Mouse (Mus musculus) spleen, adult 2 months (tissue): ENCODE measurements around the gene Fam117a. TPM values are rescaled to one million over a fixed set of nuclear protein-coding genes. Genes with fewer than 3 reads are reported as not detected.
A peak's percentile ranks its signal among the peaks of the same experiment; 100 is the strongest.

Experiments used
- DNase-seq, 2 experiments: peaks; one replicate each; pipeline versions ENCODE4 v3.0.0 to v3.0.0-alpha.2; 2012 to 2021; ENCODE audit warnings: low spot score in 2 of 2, low read depth in 1 of 2
- H3K27ac ChIP-seq: fragments of 200-500 bp; 2 replicates; pipeline ENCODE4 v1.5.1; 2012; ENCODE audit warnings: low read length, inconsistent platforms; ENCODE audit not compliant: insufficient read depth
- H3K27me3 ChIP-seq: fragments of 200-500 bp; 2 replicates; pipeline ENCODE4 v1.6.1; 2012; ENCODE audit warnings: mild to moderate bottlenecking, moderate library complexity, low read length, inconsistent platforms; ENCODE audit not compliant: control insufficient read depth, insufficient read depth
- H3K36me3 ChIP-seq: fragments of 200-500 bp; 2 replicates; pipeline ENCODE4 v1.6.1; 2012; ENCODE audit warnings: mild to moderate bottlenecking, low read length, inconsistent platforms; ENCODE audit not compliant: control insufficient read depth, insufficient read depth
- H3K4me1 ChIP-seq: fragments of 200-500 bp; 2 replicates; pipeline ENCODE4 v1.6.1; 2011; ENCODE audit warnings: inconsistent platforms; ENCODE audit not compliant: control insufficient read depth, insufficient read depth, insufficient read length
- H3K4me3 ChIP-seq: fragments of 200-500 bp; 2 replicates; pipeline ENCODE4 v1.5.1; 2011; ENCODE audit warnings: mild to moderate bottlenecking, inconsistent platforms; ENCODE audit not compliant: insufficient read depth, insufficient read length; ENCODE audit errors: extremely low read depth
- CTCF ChIP-seq: fragments of 200-500 bp; IDR thresholded peaks from 2 replicates; pipeline ENCODE4 v1.5.1; 2011; ENCODE audit warnings: mild to moderate bottlenecking, inconsistent platforms; ENCODE audit not compliant: insufficient read depth, insufficient read length, insufficient replicate concordance; ENCODE audit errors: extremely low read depth
- POLR2A ChIP-seq: fragments of 200-500 bp; IDR thresholded peaks from 2 replicates; pipeline ENCODE4 v1.6.1; 2011; ENCODE audit warnings: low read depth, low read length, inconsistent platforms
- WGBS: fragments of 180-500 bp; shearing (Covaris S2); methylation state at CpG from one replicate; pipeline ENCODE4 v1.1.7; 2018; 5-methylcytosine and 5-hydroxymethylcytosine counted together
- polyA plus RNA-seq: library from polyadenylated mRNA; depleted of rRNA; stranded (reverse); fragments of >200 nt; gene quantifications from 2 replicates; pipeline ENCODE4 v1.2.3, GENCODE M21; 2012; rRNA removed

Fam117a gene
- polyA plus RNA-seq = 123 and 142 TPM in 2 replicates

DNA sequence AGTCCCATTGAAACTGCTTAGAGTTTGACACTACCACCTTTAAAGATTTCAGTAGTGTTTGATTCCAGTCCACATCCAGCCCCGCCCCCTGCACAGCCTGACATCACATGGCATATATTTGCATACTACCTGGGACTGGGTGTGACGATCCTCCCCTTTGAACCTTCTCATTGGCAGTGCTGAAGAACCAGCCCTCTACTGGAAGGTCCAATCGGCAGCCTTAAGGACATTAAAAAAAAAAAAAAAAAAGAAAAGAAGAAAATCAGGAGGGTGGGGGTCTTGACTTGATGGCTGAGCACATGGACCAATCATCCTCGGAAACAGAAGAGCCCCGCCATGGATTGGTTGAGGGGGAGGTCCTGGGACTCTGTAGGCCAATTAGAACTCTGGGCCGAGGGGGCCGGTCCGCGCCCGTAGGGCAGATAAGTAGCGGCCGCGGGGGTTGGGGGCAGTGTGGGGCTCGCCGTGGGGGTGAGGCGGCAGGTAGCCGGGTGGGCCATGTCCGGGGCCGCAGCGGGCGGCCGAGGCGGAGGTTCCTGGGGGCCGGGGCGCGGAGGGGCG, at the start of gene Fam117a:
Gene Fam117a (plus strand): TSS at position 451 of the 561 bp plus-strand sequence.
- Histone ChIP-seq H3K36me3 (no peaks in the 10 kb centered on the region), H3K4me1 (peaks cover 17% of the 10 kb centered on the region; the same call in 1 of the 2 replicates), H3K4me3 (peak within 1 kb of the TSS; percentile 67), H3K27ac (peak within 1 kb of the TSS; percentile 79), H3K27me3 (no peaks in the 10 kb centered on the region)
- 2% methylated on average over 26 of the region's 27 CpGs for WGBS
- peak; percentile 87 to 96 for DNase-seq
- TF ChIP-seq POLR2A (peak; percentile 91), CTCF (no peak)

DNA sequence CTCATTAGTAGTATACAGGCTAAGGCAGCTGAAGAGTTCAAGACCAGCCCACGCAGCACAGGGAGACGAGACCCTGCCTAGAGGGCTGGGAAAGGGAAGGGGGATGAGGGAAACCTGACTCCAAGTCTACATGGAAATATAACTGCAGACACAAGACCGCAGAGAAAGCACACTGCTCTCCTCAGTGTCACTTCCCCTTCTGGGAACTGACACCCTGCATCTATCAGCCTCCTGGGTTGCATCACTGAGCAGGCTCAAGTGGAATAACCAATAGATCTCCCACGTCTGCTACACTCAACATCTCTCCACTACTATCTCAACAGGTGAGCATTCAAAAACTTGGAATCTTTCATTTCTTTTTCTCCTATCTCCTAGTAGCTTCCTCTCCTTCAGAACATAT, 44.8 kb upstream of the Fam117a start:
- Histone ChIP-seq H3K27me3 (no peaks in the 10 kb centered on the region), H3K36me3 (peaks cover 22% of the 10 kb centered on the region), H3K4me3 (no peak overlapping the region), H3K27ac (peak overlapping the region; percentile 84), H3K4me1 (peaks cover 15% of the 10 kb centered on the region)
- peak; percentile 17 to 43 for DNase-seq
- TF ChIP-seq POLR2A = no peak
- no peak for TF ChIP-seq CTCF
- 25% methylated on average over 4 of the region's 4 CpGs for WGBS

DNA sequence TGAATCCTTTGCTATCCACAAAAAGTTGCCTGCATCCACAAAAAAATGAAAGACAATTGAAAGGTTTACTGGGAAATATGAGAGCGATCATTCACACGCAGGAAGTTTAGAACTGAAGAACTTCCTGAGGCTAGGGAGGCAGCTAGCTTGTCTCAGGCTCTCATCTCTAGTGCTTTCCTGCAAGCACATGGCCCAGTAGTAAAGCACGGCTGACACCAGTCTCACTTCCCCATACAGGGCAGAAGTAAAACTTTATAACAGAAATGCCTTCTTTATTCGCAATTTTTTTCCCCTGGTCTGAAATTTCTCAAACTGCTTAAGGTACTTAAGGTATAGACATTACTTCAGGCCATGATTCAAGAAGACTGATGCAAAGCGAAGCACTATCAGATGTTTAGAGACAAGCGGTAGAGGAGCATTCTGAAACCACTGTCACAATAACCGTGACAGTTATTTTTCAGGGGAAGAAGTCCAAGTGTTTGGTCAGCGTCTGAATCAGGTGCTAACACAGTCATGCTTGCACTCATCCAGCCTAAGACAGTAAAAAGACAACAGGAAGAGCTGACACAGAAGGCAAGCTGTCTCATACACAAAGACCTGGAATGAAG, 43.7 kb upstream of the Fam117a start:
- Histone ChIP-seq H3K4me3 (no peak overlapping the region), H3K36me3 (peaks cover 23% of the 10 kb centered on the region), H3K27me3 (no peaks in the 10 kb centered on the region), H3K4me1 (peaks cover 15% of the 10 kb centered on the region), H3K27ac (peak overlapping the region; percentile 64)
- WGBS = 14% methylated on average over 8 of the region's 8 CpGs
- no peak for TF ChIP-seq CTCF
- peak; percentile 50 for DNase-seq

DNA sequence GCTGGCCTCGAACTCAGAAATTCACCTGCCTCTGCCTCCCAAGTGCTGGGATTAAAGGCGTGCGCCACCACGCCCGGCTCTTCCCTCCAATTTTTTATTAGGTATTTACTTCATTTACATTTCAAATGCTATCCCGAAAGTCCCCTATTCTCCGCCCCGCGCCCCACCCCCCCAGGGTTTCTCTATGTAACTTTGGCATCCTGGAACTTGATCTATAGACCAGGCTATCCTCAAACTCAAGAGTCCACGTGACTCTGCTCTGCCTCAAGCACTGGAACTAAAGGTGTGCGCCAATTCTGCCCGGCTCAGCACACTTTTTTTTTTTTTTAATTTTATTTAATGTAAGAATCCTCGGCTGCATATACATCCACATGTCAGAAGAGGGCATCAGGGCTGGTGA, 41.1 kb upstream of the Fam117a start:
- H3K27me3 ChIP-seq = no peaks in the 10 kb centered on the region
- peaks cover 15% of the 10 kb centered on the region for H3K4me1 ChIP-seq
- DNase-seq = no peak
- no peak overlapping the region for H3K4me3 ChIP-seq
- peaks cover 21% of the 10 kb centered on the region for H3K36me3 ChIP-seq
- WGBS = 93% methylated on average over 13 of the region's 13 CpGs
- no peak overlapping the region for H3K27ac ChIP-seq
- TF ChIP-seq POLR2A (no peak), CTCF (no peak)

DNA sequence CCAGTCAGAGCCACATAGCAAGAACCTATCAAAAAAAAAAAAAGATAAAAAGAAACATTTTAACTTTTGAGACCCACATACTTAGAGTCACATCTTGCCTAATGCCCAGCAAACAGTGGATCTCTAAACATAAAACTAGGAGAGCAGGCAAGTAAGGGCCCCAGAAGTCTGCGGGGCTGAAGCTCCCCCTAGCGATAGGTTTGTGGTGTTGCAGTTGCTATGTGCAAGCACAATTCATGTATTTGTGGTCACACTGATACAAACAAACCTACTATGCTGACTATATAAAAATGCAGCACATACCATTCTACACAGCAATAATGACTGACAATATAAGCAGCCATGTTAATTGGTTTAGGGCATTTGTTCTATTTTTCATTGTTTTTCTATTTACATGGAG, 38.7 kb upstream of the Fam117a start:
- Histone ChIP-seq H3K4me3 (no peak overlapping the region), H3K27ac (no peak overlapping the region), H3K4me1 (peaks cover 5% of the 10 kb centered on the region; the same call in 1 of the 2 replicates), H3K36me3 (peaks cover 37% of the 10 kb centered on the region), H3K27me3 (no peaks in the 10 kb centered on the region)
- TF ChIP-seq POLR2A (no peak), CTCF (peak; percentile 91; the same call in 1 of the 2 replicates)
- DNase-seq = peak in 1 of 2 experiments; percentile 21
- 2% methylated on average over 2 of the region's 2 CpGs for WGBS

DNA sequence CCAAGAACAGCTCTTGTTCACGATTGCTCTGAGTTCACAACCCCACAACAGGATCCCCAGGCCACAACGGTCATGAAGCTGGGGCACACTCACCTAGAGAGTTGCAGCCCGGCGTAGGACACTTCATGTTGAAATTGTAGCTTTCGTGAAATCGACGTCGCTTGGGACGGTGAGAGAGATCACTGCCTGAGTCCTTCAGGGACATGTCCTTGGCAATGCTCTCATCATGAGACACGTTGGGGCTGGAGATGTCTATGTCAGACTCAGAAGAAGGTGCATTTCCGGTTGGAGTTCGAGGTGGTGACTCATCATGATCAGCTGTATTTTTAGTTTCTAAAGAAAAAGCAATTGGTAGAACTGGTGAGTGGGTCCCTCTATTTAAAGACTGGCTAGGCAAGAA, 36.9 kb upstream of the Fam117a start:
- Histone ChIP-seq H3K36me3 (peaks cover 40% of the 10 kb centered on the region), H3K4me1 (no peaks in the 10 kb centered on the region), H3K4me3 (no peak overlapping the region), H3K27me3 (no peaks in the 10 kb centered on the region), H3K27ac (no peak overlapping the region)
- TF ChIP-seq CTCF = no peak
- TF ChIP-seq POLR2A = no peak
- DNase-seq = no peak
- 80% methylated on average over 12 of the region's 12 CpGs for WGBS

DNA sequence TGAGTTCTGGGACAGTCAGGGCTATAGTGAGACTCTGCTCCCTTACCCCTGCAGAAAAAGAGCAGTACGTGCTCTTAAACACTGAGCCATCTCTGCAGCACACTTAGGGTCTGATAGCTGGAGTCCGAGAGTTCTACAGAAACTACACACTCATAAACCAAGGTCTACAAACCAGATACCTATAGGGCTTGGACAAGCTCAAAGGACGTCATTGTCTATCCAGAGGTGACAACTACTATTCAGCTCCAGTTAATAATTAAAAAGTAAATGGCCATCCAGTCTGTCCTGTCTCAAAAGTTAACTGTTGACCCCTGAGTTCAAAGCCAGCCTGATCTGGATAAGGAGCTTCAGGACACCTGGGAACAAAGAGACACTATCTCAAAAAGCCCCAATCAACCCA, 35.0 kb upstream of the Fam117a start:
- Histone ChIP-seq H3K4me3 (no peak overlapping the region), H3K4me1 (no peaks in the 10 kb centered on the region), H3K27me3 (no peaks in the 10 kb centered on the region), H3K36me3 (peaks cover 48% of the 10 kb centered on the region), H3K27ac (no peak overlapping the region)
- TF ChIP-seq CTCF (no peak), POLR2A (no peak)
- DNase-seq = no peak
- WGBS = 94% methylated on average over 3 of the region's 3 CpGs

DNA sequence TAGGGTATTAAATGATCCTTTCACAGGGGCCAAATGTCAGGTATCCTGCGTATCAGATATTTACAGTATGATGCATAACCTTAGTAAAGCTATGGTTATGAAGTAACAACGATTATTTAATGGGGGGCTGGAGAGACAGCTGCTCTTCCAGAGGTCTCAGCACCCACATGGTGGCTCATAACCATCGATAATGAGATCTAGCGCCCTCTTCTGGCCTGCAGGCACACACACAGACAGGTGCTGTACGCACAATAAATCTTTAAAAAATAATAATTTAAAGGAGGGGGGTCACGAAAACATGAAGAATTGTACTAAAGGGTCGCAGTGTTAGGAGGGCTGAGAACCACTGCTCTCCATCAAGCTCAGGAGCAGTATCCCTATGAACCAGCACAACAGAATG, 31.2 kb upstream of the Fam117a start:
- H3K27me3 ChIP-seq = no peaks in the 10 kb centered on the region
- H3K36me3 ChIP-seq = peaks cover 31% of the 10 kb centered on the region
- no peak overlapping the region for H3K4me3 ChIP-seq
- no peak for DNase-seq
- H3K4me1 ChIP-seq = peaks cover 3% of the 10 kb centered on the region; the same call in 1 of the 2 replicates
- no peak for TF ChIP-seq POLR2A
- no peak for TF ChIP-seq CTCF
- H3K27ac ChIP-seq = no peak overlapping the region
- WGBS = 91% methylated on average over 7 of the region's 7 CpGs
